Mouse (Mus musculus): ENCODE results near the gene Rab10. TPM values are rescaled to one million over a fixed set of nuclear protein-coding genes. Genes with fewer than 3 reads are reported as not detected.
A peak's percentile ranks its signal among the peaks of the same experiment; 100 is the strongest.

The Rab10 gene
- 100 to 1,000 TPM; 199 to 202 TPM for total RNA-seq (2021)
- long read RNA-seq, experiment 1, transcript Rab10-201 (6 exons, 3,513 nt), result major isoform, 291 of 305 reads
- long read RNA-seq, experiment 1, partial matches to known transcripts, result 3 of 305 reads
- long read RNA-seq, experiment 1, other reads (novel, unspliced or antisense), result 11 of 305 reads
- long read RNA-seq, experiment 2, transcript Rab10-201 (6 exons, 3,513 nt), result major isoform, 309 of 328 reads
- long read RNA-seq, experiment 2, partial matches to known transcripts, result 4 of 328 reads
- long read RNA-seq, experiment 2, other reads (novel, unspliced or antisense), result 15 of 328 reads

DNA sequence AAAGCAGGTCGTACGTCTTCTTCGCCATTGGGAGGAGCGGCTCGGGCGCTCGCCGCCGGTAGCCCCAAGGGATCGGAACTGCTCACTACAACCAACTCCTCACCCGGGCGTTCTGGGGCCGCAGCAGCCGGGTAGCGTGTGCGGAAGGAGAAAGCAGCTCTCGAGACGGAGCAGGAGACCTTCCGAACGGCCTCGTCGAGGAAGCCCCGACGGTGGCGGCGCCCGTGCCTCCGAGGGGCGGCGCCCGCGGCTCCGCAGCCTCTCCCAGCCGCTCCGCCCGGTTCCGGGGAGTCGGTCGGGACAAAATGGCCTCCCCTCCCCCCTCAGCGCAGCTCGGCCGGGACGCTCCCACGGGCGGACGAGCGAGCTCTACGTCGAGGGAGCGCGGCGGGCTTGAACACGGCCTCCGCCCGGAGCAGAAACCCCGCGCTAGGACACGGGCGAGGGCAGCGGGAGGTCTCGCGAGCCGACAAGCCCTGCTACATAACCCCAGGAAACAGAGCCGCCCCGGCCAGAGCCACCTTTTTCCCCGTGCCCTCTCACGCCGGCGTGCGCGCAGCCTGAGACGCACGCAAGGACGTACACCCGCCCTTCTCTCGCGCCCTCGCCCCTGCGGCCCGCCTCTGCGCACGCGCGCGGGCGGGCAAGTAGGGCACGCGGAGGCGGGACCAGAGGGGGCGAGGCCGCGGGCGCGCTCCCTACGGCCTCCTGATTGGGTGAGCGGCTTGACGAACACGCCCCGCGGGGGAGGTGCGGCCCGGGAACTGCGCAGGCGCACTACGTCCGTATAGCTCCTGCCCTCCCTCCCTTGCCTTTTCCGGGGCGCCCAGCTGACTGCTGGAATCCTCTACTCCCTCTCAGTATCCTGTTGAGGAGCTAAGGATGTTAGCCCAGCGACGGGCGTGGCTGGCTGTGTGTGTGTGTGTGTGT, at the start of gene Rab10:
Gene Rab10, minus strand, starts transcription at position 579 of the 930 bp plus-strand sequence.
- DNase-seq (ENCODE audit: low spot score in 2 of 2), result peak; percentile 98 to 99

DNA sequence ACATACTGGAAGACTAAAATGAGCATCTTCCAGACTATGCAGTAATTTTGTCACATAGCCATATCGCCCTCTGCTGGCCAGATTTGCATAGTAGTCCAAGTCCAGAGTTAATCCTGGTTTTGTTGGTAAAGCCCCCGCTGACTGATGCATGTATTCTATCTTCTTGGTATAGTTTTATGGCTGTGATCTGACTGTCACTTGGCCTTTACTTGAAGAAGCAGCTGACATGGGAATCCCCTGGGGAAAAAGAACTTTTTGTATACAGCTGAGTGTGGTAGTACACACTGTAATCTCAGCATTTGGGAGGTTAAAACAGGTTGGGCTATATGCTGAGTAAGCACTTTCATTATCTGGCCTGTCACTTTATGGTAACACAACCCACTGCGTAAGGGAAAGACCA, 49.5 kb upstream of the Rab10 start:
- peak; percentile 79 to 87 for DNase-seq (ENCODE audit: low spot score in 2 of 2)

DNA sequence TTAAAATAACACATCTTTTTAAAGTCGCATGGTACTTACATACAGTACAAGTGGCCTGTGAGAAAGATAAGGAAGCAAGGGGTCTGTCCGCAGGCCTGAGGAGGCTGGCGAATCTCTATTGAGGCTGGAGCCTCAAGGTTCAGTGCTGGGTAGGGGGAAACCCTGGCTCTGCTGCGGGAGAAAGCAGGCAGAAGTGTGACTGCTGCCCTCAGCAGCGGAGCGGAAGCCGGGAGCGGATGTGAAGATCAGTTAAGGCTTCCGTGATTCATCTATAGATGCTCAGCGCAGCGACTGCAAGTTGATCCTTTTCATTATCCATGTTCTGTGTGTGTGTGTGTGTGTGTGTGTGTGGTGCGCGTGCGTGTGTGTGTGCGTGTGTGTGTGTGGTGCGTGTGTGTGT, 47.1 kb upstream of the Rab10 start:
- no peak for DNase-seq (ENCODE audit: low spot score in 2 of 2)

DNA sequence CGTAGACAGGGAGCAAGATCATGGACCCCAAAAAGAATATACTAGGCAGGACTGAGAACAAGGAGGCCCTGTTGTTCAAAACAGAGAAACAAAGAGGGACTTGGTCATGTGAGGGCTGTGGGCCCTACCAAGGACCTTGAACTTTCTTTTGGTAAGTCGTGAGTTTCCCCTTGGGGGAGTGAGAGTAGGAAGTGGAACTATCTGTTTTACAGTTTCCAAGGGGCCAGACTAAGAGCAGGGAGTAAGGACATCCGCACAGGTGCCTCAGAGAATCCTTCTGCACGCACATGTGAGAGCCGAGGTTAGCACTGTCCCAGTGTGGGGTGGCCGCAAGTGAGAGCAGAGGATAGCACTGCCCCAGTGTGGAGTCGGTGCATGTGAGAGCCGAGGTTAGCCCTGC, 45.3 kb upstream of the Rab10 start:
- no peak for DNase-seq (ENCODE audit: low spot score in 2 of 2)

DNA sequence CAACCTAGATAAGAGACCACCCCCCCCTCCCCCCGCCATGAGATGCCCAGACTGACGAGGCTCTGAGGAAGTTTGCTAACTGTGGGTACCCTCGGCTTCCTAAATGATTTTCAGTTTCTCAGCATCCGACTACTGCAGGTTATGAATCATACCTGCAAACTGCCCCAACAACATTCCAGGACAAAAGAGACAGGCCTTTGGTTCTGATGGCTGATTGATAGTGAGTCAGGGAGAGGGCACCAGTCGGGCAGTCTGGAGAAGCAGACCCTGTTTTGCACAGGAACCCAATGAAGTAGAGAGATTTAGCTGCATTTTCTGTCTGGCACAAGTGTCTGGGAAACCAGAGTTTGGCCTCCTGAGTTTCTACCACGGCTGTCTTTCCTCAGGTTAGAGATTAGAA, 42.4 kb upstream of the Rab10 start:
- no peak for DNase-seq (ENCODE audit: low spot score in 2 of 2)

DNA sequence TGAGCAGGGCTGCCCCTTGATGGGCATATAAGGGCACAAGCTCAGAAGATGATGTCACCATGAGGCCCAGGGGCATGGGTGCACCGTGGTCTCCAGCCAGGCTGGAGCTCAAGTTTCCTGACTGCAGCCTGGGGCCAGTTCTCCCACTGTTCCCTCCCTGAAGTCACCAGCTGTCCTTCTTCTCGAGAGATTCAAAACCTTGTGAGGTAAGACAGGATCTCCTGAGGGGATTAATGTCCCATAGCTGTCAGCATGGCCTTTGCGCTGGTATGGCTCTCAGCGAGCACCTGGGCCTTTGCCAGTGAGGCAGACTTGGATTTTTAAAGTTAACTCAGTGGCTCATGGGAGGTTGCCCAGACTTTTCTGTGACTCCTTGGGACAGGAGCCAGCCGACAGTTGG, 40.4 kb upstream of the Rab10 start:
- DNase-seq (ENCODE audit: low spot score in 2 of 2), result no peak

DNA sequence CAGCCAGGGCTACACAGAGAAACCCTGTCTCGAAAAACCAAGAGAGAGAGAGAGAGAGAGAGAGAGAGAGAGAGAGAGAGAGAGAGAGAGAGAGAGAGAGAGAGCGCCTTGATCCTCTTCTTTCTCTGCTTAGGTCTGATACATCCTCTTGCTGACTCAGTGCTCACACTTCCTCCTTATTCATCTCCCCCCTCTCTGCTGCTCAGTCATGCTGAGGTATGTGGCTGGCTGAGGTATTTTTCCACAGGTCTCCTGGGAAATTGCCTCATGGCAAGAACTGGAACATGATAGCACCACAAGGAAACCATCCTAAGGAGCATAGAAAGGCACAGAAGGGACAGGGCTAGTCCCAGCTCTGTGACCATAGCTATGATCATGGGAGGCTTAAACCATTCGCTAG, 39.6 kb upstream of the Rab10 start:
- DNase-seq (ENCODE audit: low spot score in 2 of 2), result no peak

DNA sequence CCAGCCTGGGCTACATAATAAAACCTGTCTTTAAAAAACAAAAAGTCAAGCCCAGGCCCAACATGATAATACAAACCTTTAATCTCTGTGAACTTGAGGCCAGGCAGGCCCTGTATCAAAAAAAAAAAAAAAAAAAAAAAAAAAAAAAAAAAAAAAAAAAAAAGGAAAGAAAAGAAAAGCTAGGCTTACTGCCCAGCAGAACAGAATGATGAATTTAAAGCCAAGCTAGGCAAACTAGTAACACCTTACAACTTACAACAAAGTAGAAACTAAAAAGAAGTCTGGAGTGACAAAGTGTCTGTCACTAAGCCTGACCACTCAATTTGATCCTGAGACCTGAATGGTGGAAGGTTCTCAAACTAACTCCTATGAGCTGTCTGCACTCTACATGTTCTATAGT, 37.9 kb upstream of the Rab10 start:
- DNase-seq (ENCODE audit: low spot score in 2 of 2), result no peak

DNA sequence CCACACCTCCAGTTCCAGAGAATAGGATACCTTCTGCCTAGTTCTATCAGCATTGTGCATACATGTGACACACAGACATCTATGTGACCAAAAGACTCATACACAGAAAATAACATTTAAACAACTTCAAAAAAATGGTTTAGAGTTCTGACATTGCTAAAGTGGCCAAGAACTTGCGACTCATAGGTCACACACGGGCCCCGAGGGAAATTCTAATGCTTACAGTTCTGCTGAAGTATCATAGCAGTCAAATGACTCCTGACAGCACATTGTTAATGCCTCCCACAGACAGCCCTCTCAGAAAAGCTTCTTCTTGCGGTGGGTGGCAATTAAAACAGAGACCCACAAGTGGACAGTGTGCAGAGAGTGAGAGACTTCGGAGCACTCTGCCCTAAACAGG, 35.3 kb upstream of the Rab10 start:
- DNase-seq (ENCODE audit: low spot score in 2 of 2), result no peak

DNA sequence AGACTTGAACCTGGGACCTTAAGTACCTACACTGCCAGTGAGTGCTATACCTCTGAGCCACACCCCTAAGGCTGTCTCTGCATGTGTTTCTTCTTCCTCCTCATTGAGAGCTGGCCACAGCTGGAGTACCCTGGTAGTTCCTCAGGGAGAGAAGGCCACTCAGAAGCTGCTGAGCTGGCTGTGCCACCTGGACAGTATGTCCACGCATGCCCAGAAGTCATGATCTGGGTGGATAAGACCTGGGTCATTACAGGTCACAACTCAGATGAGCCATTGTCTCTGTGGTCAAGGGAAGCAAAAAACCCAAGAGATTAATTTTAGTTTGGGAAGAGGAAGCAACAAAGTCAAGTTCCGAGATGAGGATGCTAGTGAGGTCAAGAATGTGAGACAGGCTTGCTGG, 34.4 kb upstream of the Rab10 start:
- no peak for DNase-seq (ENCODE audit: low spot score in 2 of 2)

DNA sequence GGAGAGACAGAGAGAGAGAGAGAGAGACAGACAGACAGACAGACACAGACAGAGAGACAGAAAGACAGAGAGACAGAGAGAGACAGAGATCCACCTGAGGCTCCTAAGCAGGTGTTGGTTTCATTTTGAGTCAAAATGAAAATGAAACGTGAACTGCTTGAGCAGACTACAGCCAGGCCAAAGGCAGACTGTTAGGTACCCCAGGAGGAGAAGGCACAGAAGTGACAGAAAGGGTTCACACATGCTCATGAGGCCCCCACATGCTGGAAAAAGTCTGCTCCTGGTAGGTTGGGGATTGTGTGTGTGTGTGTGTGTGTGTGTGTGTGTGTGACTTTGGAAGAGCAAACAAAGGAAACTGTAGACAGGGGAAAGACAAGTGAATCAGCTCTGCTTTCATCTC, 29.2 kb upstream of the Rab10 start:
- no peak for DNase-seq (ENCODE audit: low spot score in 2 of 2)

DNA sequence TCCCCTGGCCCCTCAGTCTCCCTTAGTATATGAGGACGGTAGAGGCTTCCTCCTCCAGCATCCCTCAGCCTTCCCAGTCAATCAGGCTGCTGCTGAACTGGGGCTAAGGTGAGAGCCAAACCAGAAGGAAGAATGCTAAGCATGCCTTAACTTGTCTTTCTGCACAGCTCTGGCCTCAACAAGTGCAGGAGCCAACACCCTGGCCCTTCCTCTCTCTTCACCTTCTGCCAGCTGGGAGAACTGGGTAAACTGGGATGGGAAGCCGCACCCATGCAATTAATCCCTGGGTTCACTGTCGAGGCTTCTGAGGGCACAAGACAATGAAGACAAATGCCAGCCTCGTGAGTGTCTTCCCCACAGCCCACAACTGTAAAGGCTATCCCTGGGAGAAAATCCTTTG, 19.9 kb upstream of the Rab10 start:
- no peak for DNase-seq (ENCODE audit: low spot score in 2 of 2)

DNA sequence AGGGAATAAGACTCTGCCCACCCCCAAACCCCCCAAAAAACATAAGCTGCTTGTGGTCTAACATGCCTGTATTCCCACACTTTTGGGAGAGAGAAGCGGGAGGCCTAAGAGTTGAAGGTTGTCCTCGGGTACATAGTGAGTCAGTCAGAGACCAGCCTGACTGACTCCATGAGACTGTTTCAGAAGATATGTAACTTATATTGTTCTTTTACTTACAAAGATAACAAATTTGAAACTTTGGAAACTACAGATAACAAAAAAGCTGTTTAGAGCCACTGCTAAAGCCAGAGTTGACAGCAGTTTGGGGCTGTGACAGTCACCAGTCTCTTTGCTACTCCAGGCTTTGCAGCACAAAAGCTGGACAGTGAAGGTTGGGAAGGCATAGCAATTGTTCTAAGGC, 15.5 kb upstream of the Rab10 start:
- no peak for DNase-seq (ENCODE audit: low spot score in 2 of 2)

DNA sequence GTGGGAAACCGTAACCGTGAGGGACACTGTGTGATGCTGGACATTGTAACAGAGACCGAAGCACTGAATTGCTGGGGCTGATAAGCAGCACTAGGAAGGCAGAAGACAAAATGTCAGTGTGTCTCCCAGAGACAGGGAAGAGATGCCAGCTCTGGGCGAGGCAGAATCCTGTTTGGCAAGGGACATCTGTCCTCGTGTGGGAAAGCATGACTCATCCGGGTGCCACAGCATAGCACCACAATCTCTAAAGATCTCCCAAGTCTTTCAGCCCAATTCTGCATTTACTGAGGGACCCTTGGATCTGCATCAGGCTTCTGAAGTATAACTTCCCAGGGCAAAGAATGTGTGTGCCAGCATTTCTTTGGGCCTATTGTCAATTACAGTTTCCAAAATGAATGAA, 13.5 kb upstream of the Rab10 start:
- peak; percentile 32 to 55 for DNase-seq (ENCODE audit: low spot score in 2 of 2)

DNA sequence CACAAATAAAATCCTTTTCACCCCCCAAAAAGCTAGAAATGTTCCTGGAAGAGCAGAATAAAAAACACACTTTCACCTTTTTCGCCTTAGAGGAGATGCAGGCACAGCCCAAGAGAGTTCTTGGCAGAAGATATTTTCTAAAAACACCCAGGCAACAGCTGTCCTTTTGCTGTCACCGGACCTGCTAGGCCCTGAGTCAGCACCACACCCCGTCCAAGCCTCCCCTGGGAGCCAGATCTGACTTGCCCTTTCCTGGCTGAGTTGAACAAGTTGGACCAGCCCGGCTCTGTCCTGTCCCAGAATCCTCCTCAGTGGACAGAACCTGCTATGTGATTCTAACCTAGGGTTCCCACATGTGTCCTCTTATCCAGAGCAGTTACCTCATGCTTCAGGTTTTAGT, 9.6 kb upstream of the Rab10 start:
- DNase-seq (ENCODE audit: low spot score in 2 of 2), result no peak

DNA sequence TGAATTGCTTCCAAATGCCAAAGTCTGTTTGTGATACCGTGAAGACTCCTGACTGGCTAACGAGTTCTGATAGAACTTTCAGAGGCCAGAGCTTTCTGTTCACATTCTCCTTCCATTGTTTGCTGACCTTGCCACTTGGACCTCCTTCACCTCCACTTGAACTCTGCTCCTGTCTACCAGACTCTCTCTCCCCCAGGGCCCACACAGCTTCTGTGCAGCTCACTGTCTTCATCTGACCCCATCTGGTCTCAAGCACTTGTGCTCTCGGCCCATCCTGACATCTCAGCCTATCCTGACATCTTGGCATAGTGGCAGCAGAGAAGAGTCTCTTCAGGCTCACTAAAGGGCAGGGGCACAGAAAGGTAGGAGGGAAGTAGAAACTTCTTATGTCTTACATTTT, 7.2 kb upstream of the Rab10 start:
- no peak for DNase-seq (ENCODE audit: low spot score in 2 of 2)

DNA sequence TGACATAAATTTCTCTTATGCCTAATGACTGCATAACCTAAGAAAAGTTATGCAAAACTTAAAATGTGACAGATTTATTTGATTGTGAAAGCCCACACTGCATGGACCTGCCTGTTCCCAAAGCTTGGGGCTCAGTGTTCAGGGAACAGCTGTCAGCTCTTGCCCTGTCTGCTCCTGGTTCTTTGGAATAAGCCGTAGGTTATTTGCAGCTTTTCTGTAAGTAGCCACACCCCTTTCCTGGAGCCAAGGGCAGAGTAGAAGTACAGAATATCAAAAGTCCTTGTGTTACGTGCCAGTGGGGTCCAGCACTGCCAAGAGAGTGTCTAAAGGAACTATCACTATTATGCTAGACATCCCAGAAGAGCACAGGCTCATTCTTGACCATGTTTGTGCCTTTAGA, 6.3 kb upstream of the Rab10 start:
- DNase-seq (ENCODE audit: low spot score in 2 of 2), result no peak

DNA sequence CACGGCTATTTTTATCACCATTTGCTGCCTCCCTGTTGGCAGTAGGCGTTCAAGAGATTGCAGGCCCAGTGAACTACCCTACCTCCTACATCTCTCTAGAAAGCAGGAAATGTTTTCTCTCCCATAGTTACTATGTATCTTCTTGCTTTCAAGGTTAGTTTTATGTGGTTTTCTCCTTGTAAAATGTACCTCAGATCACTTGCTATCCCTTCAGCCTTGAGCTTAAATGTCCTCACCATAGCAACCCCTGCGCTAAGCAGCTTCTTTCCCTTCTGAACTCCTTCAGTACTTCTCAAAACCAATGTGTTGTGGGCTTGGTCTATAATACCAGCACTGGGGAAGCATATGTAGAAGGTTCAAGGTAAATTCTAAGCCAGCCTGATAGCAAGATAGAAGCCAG, 3.1 kb upstream of the Rab10 start:
- no peak for DNase-seq (ENCODE audit: low spot score in 2 of 2)

DNA sequence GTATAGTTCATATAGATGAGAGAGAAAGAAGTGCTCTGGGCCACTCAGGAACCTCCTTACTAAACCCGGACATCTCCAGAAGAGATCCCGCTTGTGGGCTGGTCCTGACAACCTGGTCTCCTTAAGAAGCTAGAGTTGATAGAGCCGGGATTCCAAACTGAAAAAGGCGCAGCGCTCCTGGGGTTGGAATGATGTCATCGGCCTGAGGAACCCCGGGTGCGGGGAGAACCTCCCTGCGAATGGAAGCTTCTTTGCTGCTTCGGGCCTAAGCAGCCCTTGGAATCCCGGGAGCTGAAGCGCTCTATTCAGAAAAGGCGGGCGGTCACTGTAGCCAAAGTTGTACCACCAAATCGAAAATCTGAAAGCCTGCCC, 538 bp upstream of the Rab10 start:
- no peak for DNase-seq (ENCODE audit: low spot score in 2 of 2)

DNA sequence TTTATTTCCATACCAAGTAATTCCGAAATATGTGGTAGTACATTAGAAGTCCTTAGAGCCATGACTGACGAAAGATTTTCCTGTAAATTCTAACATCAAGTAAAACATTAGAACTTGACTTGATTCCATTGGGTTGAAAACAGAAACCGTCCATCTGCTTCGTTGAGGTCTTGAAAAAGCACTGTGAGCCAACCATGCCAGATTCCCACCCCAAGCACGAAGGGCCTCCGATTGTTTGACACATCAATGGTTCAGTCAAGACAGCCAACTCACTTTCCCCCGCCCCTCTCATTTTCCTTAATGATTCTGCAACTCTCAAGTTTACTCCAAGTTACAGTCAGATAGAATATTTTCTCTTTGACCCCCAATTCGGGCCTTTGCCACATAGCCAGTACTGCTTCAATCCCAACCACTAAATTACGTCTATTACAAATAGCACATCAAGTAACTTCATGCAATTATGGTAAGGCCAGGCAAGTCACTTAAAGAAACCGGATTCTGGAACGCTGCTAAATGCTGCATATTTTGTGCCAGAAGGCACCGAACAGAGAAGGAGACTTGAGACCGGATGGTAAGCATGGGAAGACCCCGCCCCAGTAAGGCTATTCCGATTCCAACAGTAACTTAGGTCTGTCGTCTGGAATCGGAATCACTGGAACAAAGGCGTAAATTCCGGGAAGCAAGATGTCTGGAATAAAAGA, 1.1 kb downstream of the Rab10 start:
- DNase-seq (ENCODE audit: low spot score in 2 of 2), result peak; percentile 26 to 39

DNA sequence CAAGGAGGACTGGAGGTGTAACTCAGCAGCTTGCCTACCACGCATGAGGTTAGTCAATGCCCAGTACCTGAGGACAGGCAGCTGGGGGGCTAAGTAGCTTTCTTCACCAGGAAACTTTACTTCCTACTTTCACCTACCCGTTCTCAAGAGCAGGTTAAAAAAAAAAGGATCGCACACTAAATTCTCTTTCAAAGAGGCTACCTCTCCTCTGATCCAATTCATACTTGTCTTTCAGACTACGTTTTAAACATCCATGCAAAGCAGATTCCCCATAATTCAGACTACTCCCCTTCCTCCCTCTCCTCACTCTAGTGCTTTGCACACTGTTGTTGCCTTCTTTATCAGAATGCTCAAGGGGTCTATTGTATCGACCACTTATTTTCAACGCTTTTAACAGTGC, 2.2 kb downstream of the Rab10 start:
- no peak for DNase-seq (ENCODE audit: low spot score in 2 of 2)

DNA sequence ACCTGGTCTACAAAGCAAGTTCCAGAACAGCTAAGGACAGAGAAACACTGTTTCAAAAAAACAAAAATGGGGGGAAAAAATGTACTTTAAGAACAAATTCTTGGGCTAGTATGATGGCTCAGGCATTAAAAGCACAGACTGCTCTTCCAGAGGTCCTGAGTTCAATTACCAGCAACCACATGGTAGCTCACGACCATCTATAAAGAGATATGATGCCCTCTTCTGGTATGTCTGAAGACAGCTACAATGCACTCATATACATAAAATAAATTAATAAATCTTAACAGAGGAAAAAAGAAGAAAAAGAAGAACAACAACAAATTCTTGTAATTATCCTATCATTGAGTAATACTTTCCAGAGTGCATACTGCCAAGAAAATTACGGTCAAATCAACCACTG, 4.5 kb downstream of the Rab10 start:
- no peak for DNase-seq (ENCODE audit: low spot score in 2 of 2)
